Mouse (Mus musculus): Measurements from ENCODE around the gene Gnao1. TPM values are rescaled to one million over a fixed set of nuclear protein-coding genes. Genes with fewer than 3 reads are reported as not detected.

Gnao1 gene
- polyA plus RNA-seq, 1 experiment from 2014 or later: 0.74 TPM

DNA sequence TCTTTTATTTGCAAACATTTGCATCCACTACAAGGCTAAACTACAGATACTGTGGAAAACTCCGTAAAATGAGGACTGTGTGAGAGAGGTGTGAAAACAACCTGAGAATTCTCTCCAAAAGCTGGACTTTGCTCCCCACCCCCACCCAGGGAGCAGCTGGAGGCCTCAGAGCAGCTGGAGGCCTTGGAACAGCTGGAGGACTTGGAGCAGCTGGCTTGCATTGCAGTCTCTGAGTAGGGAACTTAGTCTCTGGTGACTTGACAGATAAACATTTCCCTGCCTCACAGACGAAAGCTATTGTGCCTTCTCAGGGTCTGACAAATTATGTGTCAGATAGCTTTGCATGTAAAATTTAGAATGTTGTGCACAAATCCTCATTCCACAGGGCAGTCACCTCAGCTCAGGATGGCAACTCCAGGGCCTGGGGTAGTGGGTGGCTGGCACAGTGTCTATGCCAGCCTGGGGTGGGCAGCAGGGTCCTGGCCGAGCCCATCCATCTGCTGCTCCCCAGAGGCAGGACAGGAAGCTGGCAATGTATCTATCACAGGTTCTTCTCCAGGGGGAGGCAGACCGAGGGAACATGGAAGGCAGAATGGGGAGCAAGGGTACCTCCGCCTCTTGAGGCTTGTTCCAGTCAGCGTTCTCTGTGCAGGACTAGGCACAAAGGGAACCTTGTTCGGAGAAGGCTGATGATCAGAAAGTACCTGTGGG, 87.2 kb downstream of the Gnao1 start:
- Histone ChIP-seq H3K9me3 (replicated peaks) (no peaks in the 10 kb centered on the region), H3K27ac (replicated peaks) (no peak overlapping the region), H3K36me3 (replicated peaks) (no peaks in the 10 kb centered on the region), H3K4me2 (no peak overlapping the region), H3K4me3 (replicated peaks) (no peak overlapping the region), H3K4me1 (replicated peaks) (peaks cover 7% of the 10 kb centered on the region), H3K9ac (no peak overlapping the region), H3K27me3 (no peaks in the 10 kb centered on the region)
- no peak for ATAC-seq (ENCODE audit: insufficient read depth)
- 61% methylated on average over 7 of the region's 7 CpGs for WGBS (ENCODE audit: insufficient replicate concordance)

DNA sequence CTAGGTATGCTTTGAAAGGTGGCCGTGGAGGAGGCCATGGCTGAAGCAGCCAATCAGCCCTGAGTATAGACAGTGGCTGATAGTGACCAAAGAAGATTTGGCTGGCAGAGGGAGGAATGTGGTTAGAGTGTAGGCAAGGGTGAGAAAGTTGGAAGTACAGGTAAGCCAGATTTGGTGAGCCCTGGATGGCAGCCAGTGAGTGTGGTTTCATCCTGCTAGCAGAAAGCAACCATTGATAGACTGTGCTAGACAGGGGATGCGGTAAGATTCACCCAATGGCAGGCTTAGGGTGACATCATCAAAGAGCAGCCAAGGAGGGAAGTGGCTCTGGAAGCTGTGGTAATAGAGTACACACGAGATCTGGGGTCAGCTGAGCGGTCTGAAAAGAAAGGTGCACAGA, 88.8 kb downstream of the Gnao1 start:
- no peaks in the 10 kb centered on the region for H3K9me3 ChIP-seq (replicated peaks)
- H3K36me3 ChIP-seq (replicated peaks): no peaks in the 10 kb centered on the region
- H3K9ac ChIP-seq: no peak overlapping the region
- no peak overlapping the region for H3K4me3 ChIP-seq (replicated peaks)
- WGBS (ENCODE audit: insufficient replicate concordance): 48% methylated on average over 4 of the region's 4 CpGs
- H3K27ac ChIP-seq (replicated peaks): no peak overlapping the region
- no peaks in the 10 kb centered on the region for H3K27me3 ChIP-seq
- H3K4me1 ChIP-seq (replicated peaks): peaks cover 15% of the 10 kb centered on the region
- H3K4me2 ChIP-seq: no peak overlapping the region
- no peak for ATAC-seq (ENCODE audit: insufficient read depth)

DNA sequence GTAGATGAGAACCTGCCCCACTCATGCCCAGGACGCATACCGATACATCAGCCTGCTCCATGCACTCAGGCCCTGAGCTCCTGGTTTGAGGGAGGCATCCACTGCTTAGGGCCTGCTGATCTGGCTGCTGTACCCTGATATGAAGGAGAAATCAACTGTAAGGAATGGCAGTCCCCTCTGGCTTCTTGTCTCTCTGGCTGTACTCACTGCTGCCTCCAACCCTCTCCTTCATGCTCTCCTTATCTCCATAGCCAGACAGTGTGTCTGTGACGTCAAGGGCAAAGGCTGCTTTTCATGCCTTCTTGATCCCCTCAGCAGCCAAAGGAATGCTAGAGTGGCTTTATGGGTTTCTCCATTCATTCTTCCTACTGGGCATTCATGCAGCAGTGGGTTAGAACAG, 92.3 kb downstream of the Gnao1 start:
- Histone ChIP-seq H3K36me3 (replicated peaks) (no peaks in the 10 kb centered on the region), H3K9me3 (replicated peaks) (no peaks in the 10 kb centered on the region), H3K27me3 (no peaks in the 10 kb centered on the region), H3K4me3 (replicated peaks) (no peak overlapping the region), H3K9ac (no peak overlapping the region), H3K27ac (replicated peaks) (no peak overlapping the region), H3K4me2 (no peak overlapping the region), H3K4me1 (replicated peaks) (peaks cover 18% of the 10 kb centered on the region)
- 33% methylated on average over 3 of the region's 3 CpGs for WGBS (ENCODE audit: insufficient replicate concordance)
- peak; percentile 90 for ATAC-seq (ENCODE audit: insufficient read depth)

DNA sequence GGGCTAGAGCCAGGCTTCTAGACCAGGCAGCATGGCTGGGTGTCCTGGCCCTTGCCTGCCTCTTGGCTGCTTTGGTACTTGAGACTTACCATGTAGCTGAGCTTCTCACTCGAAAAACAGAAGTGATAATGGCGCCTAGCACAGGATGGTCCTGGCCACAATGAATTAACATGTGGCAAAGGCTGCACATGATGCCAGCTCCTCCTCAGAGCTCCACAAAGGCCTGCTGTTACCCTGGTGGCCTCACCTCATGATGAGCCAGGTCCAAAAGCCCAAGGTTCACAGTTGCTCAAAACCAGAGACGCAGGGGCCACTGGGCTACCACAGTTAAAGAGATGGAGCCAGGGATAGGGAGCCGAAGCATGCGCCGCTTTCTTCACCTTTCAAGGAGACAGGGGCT, 97.2 kb downstream of the Gnao1 start:
- Histone ChIP-seq H3K4me2 (no peak overlapping the region), H3K4me1 (replicated peaks) (peaks cover 31% of the 10 kb centered on the region), H3K4me3 (replicated peaks) (no peak overlapping the region), H3K9me3 (replicated peaks) (no peaks in the 10 kb centered on the region), H3K36me3 (replicated peaks) (no peaks in the 10 kb centered on the region), H3K9ac (no peak overlapping the region), H3K27ac (replicated peaks) (no peak overlapping the region), H3K27me3 (no peaks in the 10 kb centered on the region)
- ATAC-seq (ENCODE audit: insufficient read depth): no peak
- 70% methylated on average over 6 of the region's 6 CpGs for WGBS (ENCODE audit: insufficient replicate concordance)

DNA sequence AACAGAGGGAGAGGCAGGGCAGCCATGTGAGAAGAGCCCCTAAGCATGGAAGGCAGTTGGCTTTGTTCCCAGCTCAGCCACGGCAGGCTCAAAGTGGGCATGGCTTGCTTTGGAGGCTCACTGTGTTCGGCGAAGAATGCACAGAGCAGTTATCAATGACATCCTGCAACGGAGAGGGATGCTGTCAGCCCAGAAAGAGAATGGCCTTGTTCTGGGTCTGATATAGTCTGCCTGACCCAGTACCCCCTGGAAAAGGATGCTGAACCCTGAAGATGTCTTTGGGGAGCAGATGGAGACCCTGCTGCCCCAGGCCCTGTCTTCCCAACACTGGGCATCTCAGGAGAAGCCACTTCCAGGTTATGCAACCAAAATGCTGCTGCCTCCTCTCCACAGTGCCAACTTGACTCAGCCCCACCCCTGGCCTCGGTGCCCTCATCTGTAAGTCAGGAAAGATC, 98.2 kb downstream of the Gnao1 start:
- Histone ChIP-seq H3K27ac (replicated peaks) (no peak overlapping the region), H3K9ac (no peak overlapping the region)
- ATAC-seq (ENCODE audit: insufficient read depth): no peak

DNA sequence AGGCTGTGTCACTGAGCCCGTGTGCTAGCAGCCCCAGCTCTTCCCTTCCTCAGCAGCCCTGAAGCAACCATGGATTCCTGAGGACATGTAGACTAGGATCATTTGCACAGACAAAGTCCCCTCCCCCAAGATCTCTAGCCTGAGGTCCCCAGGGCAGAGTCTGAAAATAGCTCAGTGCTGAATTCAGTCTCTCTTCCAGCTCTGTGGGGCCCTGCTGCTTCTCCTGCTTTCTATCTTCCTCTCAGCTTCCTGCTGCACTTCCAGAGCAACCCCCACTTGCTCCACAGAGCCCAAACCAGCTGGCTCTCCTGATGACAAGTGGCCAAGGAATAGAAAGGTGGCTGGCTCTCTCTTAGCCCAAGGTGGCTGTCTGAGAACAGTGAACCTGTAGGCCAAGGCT, 98.8 kb downstream of the Gnao1 start:
- Histone ChIP-seq H3K27ac (replicated peaks) (no peak overlapping the region), H3K4me1 (replicated peaks) (peaks cover 30% of the 10 kb centered on the region), H3K9ac (no peak overlapping the region), H3K4me3 (replicated peaks) (no peak overlapping the region), H3K36me3 (replicated peaks) (no peaks in the 10 kb centered on the region), H3K27me3 (no peaks in the 10 kb centered on the region), H3K4me2 (no peak overlapping the region), H3K9me3 (replicated peaks) (no peaks in the 10 kb centered on the region)
- 10% methylated on average over 1 of the region's 1 CpGs for WGBS (ENCODE audit: insufficient replicate concordance)
- ATAC-seq (ENCODE audit: insufficient read depth): no peak

More for the DNA sequence above, 98.2 kb downstream of the Gnao1 start:
- WGBS (ENCODE audit: insufficient replicate concordance): 42% methylated on average over 5 of the region's 5 CpGs
- H3K27me3 ChIP-seq: no peaks in the 10 kb centered on the region
- H3K9me3 ChIP-seq (replicated peaks): no peaks in the 10 kb centered on the region
- H3K36me3 ChIP-seq (replicated peaks): no peaks in the 10 kb centered on the region
- H3K4me3 ChIP-seq (replicated peaks): no peak overlapping the region
- peaks cover 30% of the 10 kb centered on the region for H3K4me1 ChIP-seq (replicated peaks)
- H3K4me2 ChIP-seq: no peak overlapping the region

DNA sequence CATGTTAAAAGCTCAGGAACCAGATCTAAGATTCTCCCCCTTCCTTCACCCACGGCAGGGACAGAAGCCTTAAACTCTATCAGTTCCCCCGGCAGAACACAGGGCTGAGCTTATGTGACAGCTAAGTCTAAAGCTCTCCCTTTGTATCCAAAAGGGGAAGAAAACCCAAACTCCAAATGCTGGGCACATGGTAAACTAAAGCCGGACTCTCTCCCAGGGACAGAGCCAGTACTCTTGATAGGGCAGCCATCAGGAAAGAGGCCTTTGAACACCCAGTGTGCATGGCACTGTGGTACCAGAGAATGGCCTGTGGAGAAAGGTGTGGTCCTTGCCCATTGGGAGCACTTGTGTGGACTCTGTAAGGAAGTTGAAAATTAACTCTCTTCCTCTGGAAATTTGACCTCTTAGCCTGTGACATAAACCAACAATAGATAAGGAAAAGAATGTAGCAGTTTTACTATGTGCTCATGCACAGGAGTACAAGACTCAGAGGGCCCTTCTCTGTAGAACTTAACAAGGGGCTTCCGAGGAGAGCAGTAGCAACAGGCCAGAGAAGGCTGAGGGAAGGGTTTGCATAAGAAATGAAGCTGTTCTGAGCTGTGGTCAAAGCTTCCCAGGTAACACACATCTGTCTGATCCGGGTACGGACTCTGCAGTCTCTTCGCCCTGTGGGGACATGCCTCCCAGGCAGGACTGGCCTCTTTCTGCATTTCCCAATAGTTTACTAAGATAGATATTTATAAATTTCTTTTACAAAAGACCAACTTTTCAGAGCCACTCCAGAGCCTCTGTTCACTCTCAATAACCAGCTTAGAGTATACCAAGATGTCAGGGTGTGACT, 102.2 kb downstream of the Gnao1 start:
- Histone ChIP-seq H3K9me3 (replicated peaks) (no peaks in the 10 kb centered on the region), H3K36me3 (replicated peaks) (no peaks in the 10 kb centered on the region), H3K4me3 (replicated peaks) (no peak overlapping the region), H3K9ac (0 out of 2 replicates have a peak overlapping the region, but pooled peaks have one; percentile 21), H3K4me1 (replicated peaks) (peaks cover 32% of the 10 kb centered on the region), H3K27ac (replicated peaks) (peak overlapping the region; percentile 65), H3K27me3 (no peaks in the 10 kb centered on the region), H3K4me2 (no peak overlapping the region; the same call in 1 of the 2 replicates)
- 49% methylated on average over 7 of the region's 7 CpGs for WGBS (ENCODE audit: insufficient replicate concordance)
- peak; percentile 70 for ATAC-seq (ENCODE audit: insufficient read depth)

DNA sequence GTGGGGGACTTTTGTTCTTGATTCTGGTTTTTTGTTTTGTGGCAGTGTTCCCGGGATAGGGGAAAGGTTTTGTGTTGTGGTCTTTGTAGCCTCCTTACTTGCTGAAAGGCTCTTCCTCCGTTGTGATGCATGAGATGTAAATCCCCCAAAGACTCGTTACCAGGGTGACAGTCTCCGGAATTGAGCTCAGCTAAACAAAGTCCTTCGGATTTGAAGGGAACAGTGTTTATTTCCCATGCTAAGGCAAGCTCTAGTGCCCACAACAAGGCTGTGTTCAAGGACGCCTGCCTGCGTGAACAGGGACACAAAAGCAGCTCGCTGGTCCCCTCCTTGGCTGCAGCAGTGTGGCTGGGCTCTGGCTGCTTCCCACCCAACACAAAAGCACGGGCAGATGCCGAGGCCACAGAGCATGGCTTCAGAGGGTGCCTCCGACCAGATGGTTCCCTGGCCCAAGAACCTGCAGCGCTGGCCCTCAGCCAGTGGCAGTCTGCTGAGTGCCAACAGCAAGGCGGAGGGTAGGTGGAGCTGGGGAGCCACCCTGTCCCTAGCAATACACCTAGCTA, 108.2 kb downstream of the Gnao1 start:
- ATAC-seq (ENCODE audit: insufficient read depth): no peak
- 51% methylated on average over 13 of the region's 13 CpGs for WGBS (ENCODE audit: insufficient replicate concordance)
- Histone ChIP-seq H3K4me1 (replicated peaks) (peaks cover 6% of the 10 kb centered on the region), H3K27ac (replicated peaks) (no peak overlapping the region), H3K36me3 (replicated peaks) (no peaks in the 10 kb centered on the region), H3K9ac (no peak overlapping the region), H3K27me3 (no peaks in the 10 kb centered on the region), H3K9me3 (replicated peaks) (no peaks in the 10 kb centered on the region), H3K4me3 (replicated peaks) (no peak overlapping the region), H3K4me2 (no peak overlapping the region)

DNA sequence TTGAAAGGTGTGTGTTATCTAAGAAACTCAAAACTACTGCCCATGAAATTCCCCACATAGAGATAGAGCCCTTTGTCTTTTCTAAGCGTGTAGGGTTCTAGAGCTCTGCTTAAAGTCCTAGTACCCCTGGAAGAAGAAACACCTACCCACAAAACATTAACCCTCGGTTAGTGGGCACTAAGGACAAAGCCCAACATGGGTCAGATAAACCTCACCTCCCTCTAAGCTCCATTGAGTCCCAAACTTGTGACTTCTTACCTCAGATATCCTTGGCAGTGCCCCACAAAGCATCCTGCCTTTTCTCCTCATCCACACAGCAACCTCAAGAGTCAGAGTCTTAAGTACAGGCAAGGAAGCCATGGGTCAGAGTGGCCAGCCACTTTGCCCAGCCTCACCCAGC, 108.8 kb downstream of the Gnao1 start:
- Histone ChIP-seq H3K27me3 (no peaks in the 10 kb centered on the region), H3K4me1 (replicated peaks) (peaks cover 6% of the 10 kb centered on the region; the same call in 1 of the 2 replicates), H3K27ac (replicated peaks) (no peak overlapping the region), H3K4me3 (replicated peaks) (no peak overlapping the region), H3K36me3 (replicated peaks) (no peaks in the 10 kb centered on the region), H3K4me2 (no peak overlapping the region), H3K9me3 (replicated peaks) (no peaks in the 10 kb centered on the region), H3K9ac (no peak overlapping the region)
- 54% methylated on average over 2 of the region's 2 CpGs for WGBS (ENCODE audit: insufficient replicate concordance)
- ATAC-seq (ENCODE audit: insufficient read depth): no peak

DNA sequence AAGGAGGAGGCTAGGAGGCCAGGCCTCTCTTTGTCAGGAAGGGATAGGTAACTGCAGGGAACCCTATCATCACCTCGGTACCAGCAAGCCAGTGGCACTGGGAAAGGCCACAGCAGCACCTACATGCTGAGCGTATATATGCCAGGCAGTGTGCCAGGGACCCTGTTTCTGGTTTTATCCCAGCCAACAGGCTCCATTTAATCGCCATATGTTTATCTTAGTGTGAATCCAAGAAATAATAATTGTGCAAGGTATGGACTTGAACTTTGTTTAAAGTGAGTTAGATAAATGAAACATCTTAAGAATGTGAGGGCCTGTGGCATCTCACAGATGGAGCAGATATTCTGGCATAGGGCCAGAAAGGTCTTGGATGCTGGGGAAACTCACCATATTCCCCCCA, 109.7 kb downstream of the Gnao1 start:
- Histone ChIP-seq H3K4me2 (no peak overlapping the region), H3K4me3 (replicated peaks) (no peak overlapping the region), H3K9ac (no peak overlapping the region), H3K4me1 (replicated peaks) (peaks cover 6% of the 10 kb centered on the region; the same call in 1 of the 2 replicates), H3K36me3 (replicated peaks) (no peaks in the 10 kb centered on the region), H3K27ac (replicated peaks) (no peak overlapping the region), H3K27me3 (no peaks in the 10 kb centered on the region), H3K9me3 (replicated peaks) (no peaks in the 10 kb centered on the region)
- no peak for ATAC-seq (ENCODE audit: insufficient read depth)
- WGBS (ENCODE audit: insufficient replicate concordance): 64% methylated on average over 3 of the region's 3 CpGs

DNA sequence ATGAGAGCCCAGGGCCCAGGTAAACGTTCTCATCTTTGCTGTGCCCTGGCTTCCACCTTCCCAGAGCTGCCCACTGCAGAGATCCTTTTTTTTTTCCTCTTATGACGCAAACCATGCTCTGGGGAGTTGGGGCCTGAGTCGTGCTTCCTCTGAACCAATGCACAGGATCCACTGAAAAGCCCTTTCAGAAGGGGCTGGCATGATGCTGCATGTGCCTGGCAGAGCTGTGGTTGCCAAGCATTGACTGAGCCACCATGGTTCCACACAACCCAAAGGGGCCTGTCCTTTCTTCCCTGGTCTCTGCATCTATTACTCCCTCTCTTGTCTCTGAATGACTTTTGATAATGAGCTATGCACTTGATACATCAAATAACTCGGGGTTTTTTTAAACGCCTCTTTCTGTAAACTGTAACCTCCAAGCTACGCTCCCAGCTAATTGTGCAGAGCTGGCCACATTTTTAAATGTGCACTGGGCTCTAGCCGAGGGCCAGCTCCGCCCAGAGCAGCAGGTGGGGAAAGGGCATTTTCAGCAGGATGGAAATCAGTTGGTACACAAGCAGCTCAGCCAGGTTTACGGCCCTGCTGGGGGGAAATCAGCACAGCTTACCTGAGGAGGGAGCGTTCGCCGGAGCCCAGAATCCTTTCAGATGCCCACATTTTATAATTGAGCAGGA, 110.3 kb downstream of the Gnao1 start:
- Histone ChIP-seq H3K9me3 (replicated peaks) (no peaks in the 10 kb centered on the region), H3K4me1 (replicated peaks) (peaks cover 6% of the 10 kb centered on the region; the same call in 1 of the 2 replicates), H3K9ac (no peak overlapping the region), H3K27me3 (no peaks in the 10 kb centered on the region), H3K4me3 (replicated peaks) (no peak overlapping the region), H3K27ac (replicated peaks) (no peak overlapping the region), H3K4me2 (no peak overlapping the region), H3K36me3 (replicated peaks) (no peaks in the 10 kb centered on the region)
- WGBS (ENCODE audit: insufficient replicate concordance): 61% methylated on average over 12 of the region's 12 CpGs
- ATAC-seq (ENCODE audit: insufficient read depth): no peak

Measured in liver, embryonic 15.5 days (tissue).